Mouse (Mus musculus): ENCODE results near the gene Aamp.

- TF ChIP-seq CTCF (IDR thresholded peaks at IDR 0.05; ENCODE audit: control insufficient read depth, insufficient read depth, insufficient read length) (no peak), USF1 (IDR thresholded peaks at IDR 0.05; ENCODE audit: low read depth) (no peak), MYOG (IDR thresholded peaks at IDR 0.05; ENCODE audit: control insufficient read depth, extremely low read depth, insufficient read length) (no peak)
Measured at GRCm38 (mm10) chr1:74289740-74290139, 5.2 kb upstream of the Aamp start.

All from C2C12 (cell line).